Mouse (Mus musculus) liver, embryonic 11.5 days (tissue): ENCODE data around the gene Mrln. TPM values are rescaled to one million over a fixed set of nuclear protein-coding genes. Genes with fewer than 3 reads are reported as not detected.

ENCODE experiments used
- ATAC-seq: fragments of 200-750 bp; cut with Nextera tagmentation; replicated peaks from 2 replicates; pipeline ENCODE4 v1.8.0; 2017; ENCODE audit warnings: moderate number of reproducible peaks, mild to moderate bottlenecking, moderate TSS enrichment, moderate library complexity; ENCODE audit not compliant: low FRiP score
- DNase-seq: peaks from one replicate; pipeline ENCODE4 v3.0.0-alpha.2; 2017; ENCODE audit warnings: low spot score
- H3K27ac ChIP-seq: fragments of 300-500 bp; sonication (generic); 2 replicates; pipeline ENCODE4 v1.5.1; 2014; ENCODE audit warnings: mild to moderate bottlenecking, low read depth, low read length, control low read depth
- H3K27me3 ChIP-seq: fragments of 300-500 bp; sonication (generic); replicated peaks from 2 replicates; pipeline ENCODE4 v1.6.1; 2014; ENCODE audit warnings: low read length, mixed read lengths; ENCODE audit not compliant: control insufficient read depth, insufficient read depth
- H3K36me3 ChIP-seq: fragments of 300-500 bp; sonication (generic); 2 replicates; pipeline ENCODE4 v1.6.1; 2014; ENCODE audit warnings: mild to moderate bottlenecking, low read length, moderate library complexity, mixed read lengths; ENCODE audit not compliant: control insufficient read depth, insufficient read depth
- H3K4me1 ChIP-seq: fragments of 300-500 bp; sonication (generic); replicated peaks from 2 replicates; pipeline ENCODE4 v1.6.1; 2014; ENCODE audit warnings: low read length, mixed read lengths; ENCODE audit not compliant: control insufficient read depth, insufficient read depth
- H3K4me2 ChIP-seq: fragments of 300-500 bp; sonication (generic); 2 replicates; pipeline ENCODE4 v1.6.1; 2014; ENCODE audit warnings: mild to moderate bottlenecking, control low read depth, moderate library complexity
- H3K4me3 ChIP-seq: fragments of 300-500 bp; sonication (generic); 2 replicates; pipeline ENCODE4 v1.5.1; 2014; ENCODE audit warnings: low read depth, low read length, control low read depth
- H3K9ac ChIP-seq: fragments of 300-500 bp; sonication (generic); 2 replicates; pipeline ENCODE4 v1.6.1; 2014; ENCODE audit warnings: low read depth, low read length, control low read depth
- H3K9me3 ChIP-seq: fragments of 300-500 bp; sonication (generic); 2 replicates; pipeline ENCODE4 v1.6.1; 2016; ENCODE audit warnings: low read length, inconsistent platforms, mixed read lengths; ENCODE audit not compliant: control insufficient read depth
- WGBS: fragments of 180-500 bp; shearing (Covaris S2); extraction: QIAGEN DNeasy Blood & Tissue Kit; methylation state at CpG from one replicate; pipeline ENCODE4 v1.1.7; 2014; 5-methylcytosine and 5-hydroxymethylcytosine counted together
- polyA plus RNA-seq: library from polyadenylated mRNA; unstranded; fragments of >200 nt; fragmentation: Nextera tagmentation; extraction: Ambion mirVana; gene quantifications from 2 replicates; pipeline ENCODE4 v1.2.1, GENCODE M21; 2014

Mrln gene
- polyA plus RNA-seq, 1 experiment from 2014 or later = 0.67 TPM

DNA sequence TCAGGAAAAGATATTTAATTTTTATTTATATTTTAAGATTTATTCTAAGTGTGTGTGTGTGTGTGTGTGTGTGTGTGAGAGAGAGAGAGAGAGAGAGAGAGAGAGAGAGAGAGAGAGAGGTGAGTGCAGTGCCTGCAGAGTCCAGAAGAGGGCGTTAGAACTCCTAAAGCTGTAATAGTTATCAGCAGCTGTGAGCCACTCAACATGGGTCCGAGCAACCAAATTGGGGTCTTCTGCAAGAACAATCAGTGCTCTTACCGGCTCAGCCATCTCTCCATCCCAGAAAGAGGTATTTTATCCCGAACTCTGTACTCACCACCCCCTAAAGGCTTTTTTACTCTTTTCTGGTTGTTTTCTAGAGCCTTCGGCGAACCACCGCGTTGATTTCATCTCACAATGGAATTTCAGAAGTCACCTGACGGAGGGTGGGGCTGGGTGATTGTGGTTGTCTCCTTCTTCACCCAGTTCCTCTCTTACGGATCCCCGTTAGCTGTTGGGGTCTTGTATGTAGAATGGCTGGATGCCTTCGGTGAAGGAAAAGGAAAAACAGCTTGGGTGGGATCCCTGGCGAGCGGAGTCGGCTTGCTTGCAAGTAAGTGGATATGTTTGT lies 51.2 kb downstream of the Mrln start:
- H3K9me3 ChIP-seq = no peaks in the 10 kb centered on the region
- H3K4me1 ChIP-seq = no peaks in the 10 kb centered on the region
- no peak overlapping the region for H3K4me2 ChIP-seq
- H3K36me3 ChIP-seq = no peaks in the 10 kb centered on the region
- 79% methylated on average over 15 of the region's 15 CpGs for WGBS
- no peak overlapping the region for H3K27ac ChIP-seq
- ATAC-seq = no peak
- H3K9ac ChIP-seq = no peak overlapping the region
- no peak for DNase-seq
- no peak overlapping the region for H3K4me3 ChIP-seq
- H3K27me3 ChIP-seq = no peaks in the 10 kb centered on the region

DNA sequence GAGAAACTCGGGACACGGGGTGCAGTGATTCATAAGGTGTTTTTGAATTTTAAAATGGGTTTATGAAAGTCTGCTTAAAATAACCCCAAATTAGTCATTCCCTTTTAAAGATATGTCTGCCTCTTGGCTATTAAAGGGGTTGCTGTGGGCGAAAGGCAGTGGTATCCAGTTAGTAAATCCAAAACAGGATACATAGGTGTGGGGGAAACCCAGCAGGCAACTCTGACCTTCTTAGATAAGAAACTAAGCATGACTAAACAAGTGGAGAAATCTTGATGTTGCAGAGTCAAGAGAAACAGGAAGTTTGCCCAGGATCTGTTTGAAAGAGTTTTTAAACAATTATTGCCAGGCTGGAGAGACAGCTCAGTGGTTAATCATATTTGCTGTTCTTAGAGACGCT lies 52.6 kb downstream of the Mrln start:
- DNase-seq = no peak
- Histone ChIP-seq H3K9me3 (no peaks in the 10 kb centered on the region), H3K4me3 (no peak overlapping the region), H3K4me2 (no peak overlapping the region), H3K27me3 (no peaks in the 10 kb centered on the region), H3K4me1 (no peaks in the 10 kb centered on the region), H3K27ac (no peak overlapping the region), H3K36me3 (no peaks in the 10 kb centered on the region), H3K9ac (no peak overlapping the region)
- 59% methylated on average over 4 of the region's 4 CpGs for whole genome bisulfite sequencing
- ATAC-seq = no peak

DNA sequence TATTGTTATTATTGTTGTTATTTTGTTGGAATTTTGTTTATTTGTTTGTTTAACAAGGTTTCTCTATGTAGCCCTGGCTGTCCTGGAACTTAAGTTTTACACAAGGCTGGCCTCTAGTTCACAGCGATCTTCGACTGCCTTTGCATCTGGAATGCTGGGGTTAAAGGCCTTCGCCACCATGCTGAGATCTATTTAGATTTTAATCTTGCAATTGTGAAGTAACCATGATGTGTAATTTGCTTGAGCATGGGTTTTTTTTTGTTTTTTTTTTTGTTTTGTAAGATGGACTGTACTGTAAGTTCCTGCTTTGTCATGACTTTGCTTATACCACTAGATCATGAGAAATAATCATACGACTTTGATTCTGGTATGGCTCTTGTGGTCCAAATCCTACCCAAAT lies 56.4 kb downstream of the Mrln start:
- no peaks in the 10 kb centered on the region for H3K9me3 ChIP-seq
- ATAC-seq = no peak
- no peaks in the 10 kb centered on the region for H3K36me3 ChIP-seq
- no peak overlapping the region for H3K4me3 ChIP-seq
- H3K27me3 ChIP-seq = no peaks in the 10 kb centered on the region
- H3K9ac ChIP-seq = no peak overlapping the region
- 78% methylated on average over 4 of the region's 4 CpGs for WGBS
- H3K4me2 ChIP-seq = no peak overlapping the region
- DNase-seq = no peak
- no peaks in the 10 kb centered on the region for H3K4me1 ChIP-seq
- no peak overlapping the region for H3K27ac ChIP-seq

DNA sequence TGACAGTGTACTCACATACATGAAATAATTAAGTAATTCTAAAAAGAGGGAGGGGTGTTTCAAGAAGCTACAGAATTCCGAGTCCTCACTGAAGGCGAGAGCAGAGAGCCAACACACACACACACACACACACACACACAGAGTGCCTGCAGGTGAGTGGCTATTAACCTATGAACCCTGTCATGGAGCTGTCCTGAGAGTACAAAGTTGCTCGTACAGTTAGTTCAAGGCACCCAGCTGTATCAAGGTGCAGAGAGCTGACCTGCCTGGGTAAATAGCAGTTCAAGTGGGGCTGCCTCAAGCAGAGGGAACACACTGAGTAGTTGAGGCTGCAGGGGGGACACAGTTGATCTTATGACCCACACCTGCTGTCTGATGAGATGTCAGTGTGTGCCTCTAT lies 57.6 kb downstream of the Mrln start:
- Histone ChIP-seq H3K4me2 (no peak overlapping the region), H3K9ac (no peak overlapping the region), H3K27me3 (no peaks in the 10 kb centered on the region), H3K4me1 (no peaks in the 10 kb centered on the region), H3K27ac (no peak overlapping the region), H3K36me3 (no peaks in the 10 kb centered on the region), H3K4me3 (no peak overlapping the region), H3K9me3 (no peaks in the 10 kb centered on the region)
- DNase-seq = no peak
- no peak for ATAC-seq
- WGBS = 75% methylated on average over 3 of the region's 3 CpGs

DNA sequence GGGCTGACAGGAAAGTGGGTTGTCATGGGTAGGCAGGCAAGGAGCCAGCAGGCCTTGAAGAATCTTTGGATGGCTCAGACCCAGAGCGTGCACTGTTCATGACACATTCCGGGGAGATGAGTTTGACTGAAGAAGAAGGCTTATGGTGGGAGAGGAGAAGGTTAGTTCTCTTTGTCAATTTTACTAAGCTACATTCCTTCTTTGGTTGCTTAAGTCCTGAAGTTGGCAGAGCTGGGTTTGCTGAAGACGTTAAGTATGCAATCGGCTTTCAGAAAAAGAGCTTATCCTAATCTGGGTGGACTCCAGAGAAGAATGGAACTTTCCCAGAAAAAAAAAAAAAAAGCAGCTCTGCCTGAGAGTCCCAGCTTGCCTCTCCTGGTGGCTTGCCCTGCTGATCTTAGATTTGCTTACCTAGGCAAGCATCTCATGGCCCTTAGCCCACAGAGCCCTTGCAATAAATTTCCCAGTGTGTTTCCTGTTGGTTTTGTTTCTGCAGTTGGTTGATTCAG lies 59.3 kb downstream of the Mrln start:
- H3K4me1 ChIP-seq = no peaks in the 10 kb centered on the region
- H3K9ac ChIP-seq = no peak overlapping the region
- no peak for ATAC-seq
- no peak overlapping the region for H3K4me3 ChIP-seq
- no peak for DNase-seq
- no peaks in the 10 kb centered on the region for H3K27me3 ChIP-seq
- H3K27ac ChIP-seq = no peak overlapping the region
- no peak overlapping the region for H3K4me2 ChIP-seq
- no peaks in the 10 kb centered on the region for H3K36me3 ChIP-seq
- WGBS = 84% methylated on average over 4 of the region's 4 CpGs
- H3K9me3 ChIP-seq = no peaks in the 10 kb centered on the region

DNA sequence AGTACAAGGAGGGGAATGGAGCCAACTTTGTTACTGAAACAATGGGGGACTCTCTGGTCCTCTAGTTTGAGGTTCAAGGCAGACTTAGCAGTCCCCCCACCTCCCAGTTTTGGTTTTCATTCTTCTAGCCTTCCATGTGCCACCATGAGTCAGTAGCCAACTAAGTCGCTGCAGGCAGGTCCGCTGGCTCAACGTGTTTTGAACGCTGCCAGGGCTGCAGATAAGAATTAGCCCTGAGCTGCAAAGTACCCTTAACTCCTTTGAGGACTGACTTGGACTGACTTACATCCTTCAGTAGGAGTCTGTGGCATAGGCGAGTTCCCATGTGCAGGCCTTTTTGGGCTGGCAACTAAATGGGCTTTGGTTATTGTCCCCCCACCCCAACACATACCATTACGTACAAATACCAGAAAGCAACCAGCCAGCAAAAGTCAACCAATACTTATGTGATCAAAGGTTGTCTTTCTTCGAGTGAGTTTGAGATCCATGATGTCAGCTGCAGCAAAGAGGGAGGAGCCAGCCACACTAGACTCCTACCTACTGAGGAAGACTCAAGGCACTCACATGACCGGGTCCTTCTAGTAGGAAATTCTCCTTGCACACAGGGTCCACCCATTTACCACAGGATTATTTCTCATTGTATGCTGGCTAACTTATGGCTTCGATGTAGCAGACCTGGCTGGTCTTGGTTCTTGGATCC lies 60.0 kb downstream of the Mrln start:
- DNase-seq = no peak
- H3K4me3 ChIP-seq = no peak overlapping the region
- H3K9ac ChIP-seq = no peak overlapping the region
- H3K36me3 ChIP-seq = no peaks in the 10 kb centered on the region
- H3K4me2 ChIP-seq = no peak overlapping the region
- no peaks in the 10 kb centered on the region for H3K4me1 ChIP-seq
- no peak for ATAC-seq
- no peaks in the 10 kb centered on the region for H3K27me3 ChIP-seq
- H3K9me3 ChIP-seq = no peaks in the 10 kb centered on the region
- H3K27ac ChIP-seq = no peak overlapping the region
- WGBS = 76% methylated on average over 9 of the region's 9 CpGs

DNA sequence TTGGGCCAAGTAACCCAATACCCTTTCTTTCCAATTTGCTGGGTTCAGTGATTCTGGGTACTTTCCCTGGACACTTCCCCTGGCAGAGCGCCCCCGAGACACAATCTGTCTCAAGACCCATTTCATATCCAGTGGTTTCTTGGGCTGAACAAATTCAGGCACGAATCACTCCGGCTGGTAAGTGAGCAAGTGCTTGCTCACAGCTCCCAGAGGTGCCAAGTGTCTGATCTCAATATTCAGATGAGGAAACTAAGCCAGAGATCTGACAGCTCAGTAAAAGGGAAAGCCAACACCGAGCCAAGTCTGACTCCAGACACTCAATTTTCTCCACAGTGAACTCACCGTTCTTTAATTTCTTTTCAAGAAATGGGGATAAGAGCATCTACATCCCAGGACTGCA lies 62.0 kb downstream of the Mrln start:
- DNase-seq (no peak), ATAC-seq (no peak)
- H3K9me3 ChIP-seq = no peaks in the 10 kb centered on the region
- no peak overlapping the region for H3K4me3 ChIP-seq
- WGBS = 89% methylated on average over 6 of the region's 6 CpGs
- no peaks in the 10 kb centered on the region for H3K36me3 ChIP-seq
- no peak overlapping the region for H3K9ac ChIP-seq
- no peak overlapping the region for H3K27ac ChIP-seq
- H3K27me3 ChIP-seq = no peaks in the 10 kb centered on the region
- H3K4me1 ChIP-seq = no peaks in the 10 kb centered on the region
- H3K4me2 ChIP-seq = no peak overlapping the region

DNA sequence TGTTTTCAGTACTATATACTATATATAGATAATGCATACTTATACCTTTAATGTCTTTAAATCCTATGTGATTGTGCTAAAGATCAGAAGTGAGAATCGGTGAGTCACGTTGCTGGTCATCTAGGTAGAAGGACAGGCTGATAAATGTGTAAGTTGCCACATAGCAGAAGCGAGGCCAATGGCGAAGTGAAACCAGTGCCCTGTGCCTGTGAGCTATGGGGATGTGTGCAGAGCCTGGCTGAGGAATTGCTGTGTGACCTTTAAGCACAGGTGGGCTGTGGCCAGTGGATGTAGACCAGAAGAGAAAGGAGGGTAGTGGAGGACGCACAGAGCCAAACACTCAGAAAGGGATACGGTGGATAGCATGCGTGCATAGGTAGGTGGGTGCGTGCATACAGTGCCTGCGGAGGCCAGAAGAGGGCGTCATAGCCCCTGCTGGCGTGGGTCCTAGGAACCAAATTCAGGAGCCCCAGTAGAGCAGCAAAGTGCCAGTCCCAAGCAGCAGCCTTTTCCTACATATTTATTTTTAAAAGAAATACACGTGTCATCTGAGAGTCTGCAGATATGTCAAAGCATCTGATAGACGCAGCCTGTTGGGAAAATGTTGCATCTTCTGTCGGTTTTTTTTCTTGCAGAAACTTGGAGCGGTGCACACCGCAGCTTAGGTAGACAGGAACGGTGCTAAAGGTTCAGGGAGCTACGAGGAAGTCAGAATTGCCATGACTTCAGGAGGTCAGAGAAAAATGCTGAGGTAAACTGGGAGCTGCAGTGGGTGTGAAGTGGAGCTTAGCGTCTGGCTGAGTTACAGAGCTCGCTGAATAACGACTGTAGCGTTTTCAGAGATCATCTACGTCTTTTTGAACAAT lies 64.3 kb downstream of the Mrln start:
- H3K27ac ChIP-seq = no peak overlapping the region
- no peak overlapping the region for H3K9ac ChIP-seq
- WGBS = 76% methylated on average over 23 of the region's 23 CpGs
- no peak overlapping the region for H3K4me2 ChIP-seq
- H3K9me3 ChIP-seq = no peaks in the 10 kb centered on the region
- no peaks in the 10 kb centered on the region for H3K36me3 ChIP-seq
- ATAC-seq = no peak
- no peaks in the 10 kb centered on the region for H3K4me1 ChIP-seq
- no peak for DNase-seq
- H3K27me3 ChIP-seq = no peaks in the 10 kb centered on the region
- no peak overlapping the region for H3K4me3 ChIP-seq
